Mouse (Mus musculus) spleen, adult 2 months (tissue): ENCODE data around the gene Foxo1.

Source experiments
- CTCF ChIP-seq: fragments of 200-500 bp; IDR thresholded peaks from 2 replicates; pipeline ENCODE4 v1.5.1; 2011; ENCODE audit warnings: mild to moderate bottlenecking, inconsistent platforms; ENCODE audit not compliant: insufficient read depth, insufficient read length, insufficient replicate concordance; ENCODE audit errors: extremely low read depth
- POLR2A ChIP-seq: fragments of 200-500 bp; IDR thresholded peaks from 2 replicates; pipeline ENCODE4 v1.6.1; 2011; ENCODE audit warnings: low read depth, low read length, inconsistent platforms

GRCm38 (mm10) chr3:52390321-52390720 lies 122.2 kb downstream of the Foxo1 start:
- TF ChIP-seq POLR2A (no peak), CTCF (no peak)
